Mouse (Mus musculus) mesoderm, embryonic 11.5 days (tissue): ENCODE data around the gene Sox12.
"Not testable (repeated sequence)": the region's sequence is repeated elsewhere in the genome, so short reads cannot be mapped to it uniquely, and the experiment has no call there.

Source experiments
- DNase-seq: peaks from one replicate; pipeline ENCODE4 v3.0.0-alpha.2; 2012; ENCODE audit warnings: low read depth, low spot score

The Sox12 gene

DNA sequence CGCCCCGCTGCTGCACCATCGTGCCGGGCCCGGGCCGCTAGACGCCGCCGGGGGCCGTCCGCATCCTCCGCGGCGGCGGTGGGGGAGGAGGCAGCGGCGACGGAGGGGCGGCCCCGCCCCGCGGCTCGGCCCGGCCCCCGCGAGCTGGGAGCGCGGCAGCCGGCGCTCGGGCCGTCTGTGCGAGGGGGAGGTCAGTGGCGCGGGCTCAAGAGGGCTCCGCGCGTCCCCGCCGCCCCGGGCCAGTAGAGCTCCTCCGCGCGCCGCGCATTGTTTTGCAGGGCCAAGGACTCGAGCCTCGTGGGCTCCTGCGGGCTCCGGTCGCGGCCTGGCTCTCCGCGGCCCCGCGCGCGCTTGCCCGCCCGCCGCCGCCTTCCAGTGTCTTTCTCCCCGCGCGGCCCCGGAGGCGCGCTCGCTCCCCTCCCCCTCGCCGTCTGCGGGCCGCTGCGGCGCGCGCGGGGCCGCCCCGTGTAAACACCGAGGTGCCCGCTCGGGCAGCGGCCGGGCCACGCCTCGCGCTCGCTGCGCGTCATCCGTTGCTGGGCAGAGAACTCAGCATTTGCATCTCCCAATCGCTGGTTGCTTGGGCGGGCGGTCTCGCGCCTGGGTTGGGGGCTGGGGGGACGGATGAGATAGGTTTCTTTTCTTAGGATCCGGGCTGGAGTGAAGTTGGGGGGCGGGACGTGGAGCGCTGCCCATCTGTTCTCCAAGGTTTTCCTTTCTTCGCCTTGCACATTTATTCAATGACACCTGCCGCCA, at the start of gene Sox12:
Sox12 (minus strand) TSS at position 384 of the 756 bp plus-strand sequence.
- peak; percentile 98 for DNase-seq

DNA sequence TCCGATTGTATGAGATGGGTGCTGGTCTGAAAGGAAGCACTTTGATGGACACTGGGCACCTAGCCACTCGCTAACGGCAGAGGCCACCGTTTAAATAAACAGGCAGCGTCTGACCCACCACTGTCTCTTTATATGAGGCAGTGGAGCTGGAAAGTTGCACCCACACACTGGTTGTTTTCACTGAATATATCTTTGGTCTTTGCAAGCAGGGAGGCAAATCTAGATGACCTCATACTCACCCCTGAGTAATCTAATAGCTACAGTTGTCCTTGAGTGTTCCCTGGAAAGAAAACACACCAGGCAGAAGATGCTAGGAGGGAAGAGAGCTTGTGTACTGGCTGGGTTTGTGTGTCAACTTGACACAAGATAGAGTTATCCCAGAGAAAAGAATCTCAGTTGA, 49.6 kb upstream of the Sox12 start:
- DNase-seq, result no peak

DNA sequence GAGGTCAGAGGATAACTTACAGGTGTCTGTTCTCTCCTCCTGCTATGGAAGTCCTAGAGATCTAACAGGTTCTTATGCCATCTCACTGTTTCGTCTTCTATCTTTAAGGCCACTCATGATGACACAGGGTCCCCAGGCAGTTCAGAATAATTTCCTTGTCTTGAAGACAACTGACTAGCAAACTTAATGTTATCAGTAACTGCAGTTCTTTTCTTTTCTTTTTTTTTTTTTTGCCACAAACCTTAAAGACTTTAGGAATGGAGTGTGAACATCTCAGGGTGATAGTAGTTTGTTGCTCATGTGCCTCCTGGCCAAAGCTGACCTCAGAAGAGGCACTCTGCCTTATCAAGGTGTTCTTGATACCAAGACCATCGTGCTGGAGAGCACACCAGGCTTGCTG, 48.8 kb upstream of the Sox12 start:
- no peak for DNase-seq

DNA sequence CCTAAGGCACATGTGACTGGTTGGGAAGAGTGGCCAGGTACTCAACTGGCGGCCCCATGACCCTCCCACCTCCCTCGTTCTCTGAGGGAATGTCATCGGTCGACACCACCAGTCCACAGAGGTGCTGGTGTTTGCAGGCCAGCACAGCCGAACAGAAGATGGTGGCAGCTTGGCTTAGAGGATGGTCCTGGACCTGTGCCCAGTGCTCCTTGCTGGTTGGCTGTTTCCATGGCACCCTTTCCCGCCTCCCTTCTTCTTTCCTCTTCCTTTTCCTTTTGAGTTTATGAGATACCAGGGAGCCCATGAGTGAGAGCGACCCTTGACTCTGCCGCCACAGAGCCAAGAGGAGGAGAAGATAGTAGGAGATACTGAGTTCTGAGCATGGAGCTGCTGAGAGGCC, 45.4 kb upstream of the Sox12 start:
- no peak for DNase-seq

DNA sequence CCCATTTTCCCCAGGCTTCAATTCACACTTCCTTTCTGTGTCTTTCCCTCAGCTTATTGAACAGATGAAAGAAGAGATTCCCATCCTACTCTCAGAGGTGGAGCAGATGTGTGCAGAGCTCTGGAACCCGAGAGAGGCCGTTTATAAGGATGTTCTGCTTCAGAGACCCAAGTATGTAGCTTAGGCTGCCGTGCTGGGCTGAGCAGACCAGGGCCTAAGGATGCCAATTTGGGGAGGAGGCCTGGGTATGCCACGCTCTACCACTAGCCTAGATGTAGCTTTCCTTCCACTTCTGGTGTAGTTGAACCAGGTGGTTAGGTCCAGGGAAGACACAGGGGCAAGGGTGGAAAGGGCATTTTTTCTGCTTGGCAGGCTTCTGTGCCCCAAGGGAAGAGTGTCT, 44.5 kb upstream of the Sox12 start:
- no peak for DNase-seq

DNA sequence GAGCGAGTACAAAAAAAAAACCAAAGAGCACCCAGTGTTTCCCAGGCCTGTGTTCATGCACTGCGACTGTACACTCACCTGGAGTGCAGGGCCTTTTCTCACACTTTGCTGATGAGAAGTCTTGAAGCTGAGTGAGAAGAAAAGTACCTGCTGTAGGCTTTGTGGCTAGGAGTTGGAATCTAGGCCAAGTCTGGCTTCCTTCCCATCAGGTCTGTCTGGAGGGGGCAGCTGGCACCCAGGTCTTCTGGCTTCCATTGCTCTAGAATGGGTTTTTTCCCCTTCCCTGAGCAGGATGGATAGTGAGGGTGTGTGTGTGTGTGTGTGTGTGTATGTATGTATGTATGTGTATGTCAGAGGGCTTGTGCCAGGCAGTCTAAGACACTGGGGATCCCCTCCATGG, 42.0 kb upstream of the Sox12 start:
- no peak for DNase-seq

DNA sequence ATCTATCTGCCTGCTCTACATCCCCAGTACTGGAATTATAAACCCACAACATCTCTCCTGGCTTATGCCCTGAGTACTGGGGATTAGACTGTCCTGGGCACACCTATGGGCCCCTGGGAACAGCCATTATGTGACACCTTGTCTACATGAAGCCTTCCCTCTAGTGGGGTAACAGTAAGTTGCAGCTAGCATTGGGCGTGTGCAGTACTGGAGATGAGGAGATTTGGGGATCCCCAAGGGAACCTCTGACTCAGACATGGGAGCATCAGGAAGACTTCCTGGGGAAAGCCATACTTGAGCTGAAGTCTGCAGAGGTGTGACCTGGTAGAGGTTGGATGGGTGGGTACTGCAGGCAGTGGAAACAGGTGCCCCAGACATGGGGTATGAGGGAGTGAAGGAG, 41.1 kb upstream of the Sox12 start:
- DNase-seq, result no peak

DNA sequence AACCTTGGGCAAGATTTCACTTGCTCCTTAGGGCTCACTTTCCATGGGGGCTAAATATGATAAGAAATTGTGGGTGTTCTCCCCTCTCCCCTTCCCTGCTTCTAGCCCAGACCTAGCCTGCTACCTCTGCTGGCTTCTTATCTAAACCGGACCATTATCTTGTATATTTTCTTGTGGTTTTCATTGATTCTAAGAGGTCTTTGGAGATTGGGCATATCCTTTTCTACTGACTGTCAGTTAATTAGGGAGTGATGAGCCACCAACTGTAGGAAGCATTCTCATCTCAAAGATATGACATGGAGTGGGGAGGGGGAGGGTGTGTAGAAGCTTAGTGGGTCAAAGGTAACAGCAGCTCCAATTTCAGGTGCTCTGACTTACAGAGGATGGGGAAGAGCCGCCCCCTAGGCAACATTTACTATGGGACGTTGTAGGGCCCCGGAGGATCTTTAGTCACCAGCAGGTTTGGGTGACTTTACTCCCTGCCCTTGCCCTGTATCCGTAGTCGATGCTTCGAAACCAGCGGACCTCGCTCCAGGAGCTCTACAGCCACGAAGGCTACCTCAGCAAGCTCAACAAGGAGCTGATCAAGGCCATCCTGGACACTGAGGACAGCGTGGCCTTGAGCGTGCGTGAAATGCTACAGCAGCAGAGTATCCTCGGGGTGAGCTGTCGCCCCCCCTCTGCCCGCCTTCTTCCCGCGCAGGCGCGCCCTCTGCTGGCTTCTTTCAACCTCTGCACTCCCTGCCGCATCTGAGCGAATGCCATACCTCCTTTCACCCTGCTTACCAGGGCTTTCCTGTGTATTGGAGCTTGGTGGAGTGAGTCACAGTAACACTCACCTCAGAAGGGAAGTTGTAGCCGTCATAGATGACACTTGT, 39.4 kb upstream of the Sox12 start:
- peak; percentile 88 for DNase-seq

DNA sequence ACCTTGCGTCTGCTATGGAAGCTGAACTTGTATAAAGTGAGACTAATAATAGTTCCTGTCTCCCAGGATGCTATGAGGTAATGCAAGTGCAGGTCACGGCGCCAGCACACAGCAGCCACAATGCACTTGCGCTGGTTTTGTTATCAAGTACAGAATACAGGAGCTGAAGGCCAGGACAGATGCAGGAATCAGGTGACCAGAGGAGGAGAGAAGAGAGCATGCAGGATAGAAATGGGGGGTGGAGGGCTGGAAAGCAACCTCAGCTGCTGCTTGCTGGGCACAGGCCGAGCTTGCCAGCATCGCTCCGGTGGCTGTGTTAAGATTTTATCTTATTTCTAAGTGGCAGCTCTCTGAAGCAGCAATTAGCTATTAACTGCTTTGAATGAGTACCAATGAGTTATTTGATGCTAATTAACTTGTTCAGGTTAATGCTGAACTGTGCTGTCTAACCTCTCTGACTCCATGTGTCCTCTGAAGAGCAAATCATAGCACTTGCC, 38.6 kb upstream of the Sox12 start:
- DNase-seq, result no peak

DNA sequence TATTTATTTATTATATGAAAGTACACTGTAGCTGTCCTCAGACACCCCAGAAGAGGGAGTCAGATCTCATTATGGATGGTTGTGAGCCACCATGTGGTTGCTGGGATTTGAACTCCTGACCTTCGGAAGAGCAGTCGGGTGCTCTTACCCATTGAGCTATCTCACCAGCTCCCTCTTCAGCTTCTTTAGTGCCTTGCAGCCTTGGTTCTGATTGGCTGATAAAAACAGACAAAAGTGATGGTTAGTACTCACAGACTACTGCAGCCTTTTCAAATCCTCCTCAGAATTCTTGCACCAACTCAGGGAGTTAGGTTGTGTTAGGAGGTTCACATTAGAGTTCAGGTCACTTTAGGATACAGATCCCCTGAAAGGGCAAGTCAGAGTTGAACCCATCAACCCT, 30.6 kb upstream of the Sox12 start:
- DNase-seq, result not testable (repeated sequence)

DNA sequence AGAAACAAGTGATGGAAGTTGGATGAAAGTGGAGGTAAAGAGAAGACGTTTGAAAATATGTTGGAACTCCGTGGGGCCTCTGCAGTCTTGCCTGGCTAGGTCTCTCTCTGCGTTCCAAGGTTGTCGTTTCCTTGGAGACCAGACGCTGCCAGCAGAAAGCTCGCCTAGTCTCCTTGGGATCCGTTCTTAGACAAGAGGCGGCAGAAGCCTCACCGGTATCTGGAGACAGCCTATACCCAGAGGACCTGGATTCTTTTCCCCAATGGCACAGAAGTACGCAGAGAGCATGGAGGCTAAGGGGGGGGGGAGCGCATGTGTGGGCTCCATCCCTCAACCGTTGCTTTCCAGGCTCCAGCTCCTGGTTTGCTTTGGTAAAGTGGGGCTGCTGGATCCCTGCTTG, 29.6 kb upstream of the Sox12 start:
- no peak for DNase-seq

DNA sequence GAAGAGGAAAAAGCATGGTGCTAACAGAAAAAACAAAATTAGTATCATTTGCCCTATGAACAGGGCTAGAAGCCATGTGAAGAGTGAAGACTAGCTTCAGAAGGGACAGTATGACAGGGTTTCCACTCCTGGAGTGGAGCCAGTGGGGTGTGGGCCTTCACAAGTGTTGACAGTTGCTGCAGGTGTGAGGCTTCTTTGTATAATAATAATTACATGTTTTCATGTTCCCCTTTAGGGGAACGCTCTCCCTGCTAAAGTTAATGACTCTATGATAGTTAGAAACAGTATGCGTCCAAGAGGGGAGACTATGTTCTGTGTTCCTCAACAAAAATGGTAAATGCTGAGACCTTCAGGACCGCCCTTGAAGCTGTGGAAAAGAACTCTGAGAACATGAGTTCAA, 17.9 kb upstream of the Sox12 start:
- no peak for DNase-seq

DNA sequence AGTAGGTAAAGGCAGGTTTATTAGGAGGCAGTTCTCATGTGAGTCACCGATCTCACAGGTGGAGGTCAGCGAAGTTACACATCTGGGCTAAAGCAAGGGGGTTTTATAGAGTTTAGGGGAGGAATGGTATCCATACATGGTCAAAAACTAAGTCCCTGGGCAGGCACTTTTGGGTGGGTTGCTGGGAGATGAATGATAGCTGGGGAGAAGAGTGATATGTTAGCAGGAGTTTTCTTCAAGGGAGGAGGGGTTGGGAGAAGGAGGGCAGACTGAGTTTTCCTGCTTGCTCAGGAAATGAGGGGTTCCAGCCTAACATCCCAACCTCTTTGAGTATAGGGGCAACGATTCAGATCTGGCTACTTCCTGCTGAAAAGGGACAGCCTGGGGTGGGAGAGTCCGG, 17.4 kb upstream of the Sox12 start, which contains the start of gene 6820408C15Rik:
6820408C15Rik (plus strand) TSS at position 301 of the 400 bp plus-strand sequence.
- no peak for DNase-seq

DNA sequence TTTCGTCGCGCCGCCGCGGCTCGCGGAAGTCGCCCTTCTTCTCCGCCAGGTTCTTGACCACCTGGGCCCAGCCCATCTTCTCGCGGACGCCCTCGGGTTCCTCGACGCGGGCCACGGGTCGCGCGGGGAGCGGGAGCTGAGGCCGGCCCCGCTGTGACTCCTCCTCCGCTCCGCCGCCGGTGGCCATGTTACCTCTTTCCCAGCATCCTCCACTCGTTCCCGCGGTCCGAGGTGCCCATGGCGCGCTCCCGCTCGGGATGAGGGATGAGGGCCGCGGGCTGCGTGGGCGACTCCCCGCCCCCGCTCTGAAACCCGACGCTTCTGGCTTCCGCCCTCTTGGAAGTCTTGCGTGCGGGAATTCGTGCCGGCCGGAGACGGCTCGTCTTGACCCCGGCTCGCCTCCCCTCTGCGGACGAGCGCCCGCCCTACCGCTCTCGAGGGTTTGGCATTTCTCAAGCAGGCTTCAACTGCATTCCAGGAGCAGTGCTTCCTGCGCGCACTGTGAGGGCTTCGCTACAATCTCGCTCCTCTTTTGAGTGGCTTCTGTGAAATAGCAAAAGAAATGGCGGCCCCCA, 16.8 kb upstream of the Sox12 start, which contains the start of gene Zcchc3:
Zcchc3 (minus strand) TSS at position 437 of the 575 bp plus-strand sequence.
- DNase-seq, result peak; percentile 95

DNA sequence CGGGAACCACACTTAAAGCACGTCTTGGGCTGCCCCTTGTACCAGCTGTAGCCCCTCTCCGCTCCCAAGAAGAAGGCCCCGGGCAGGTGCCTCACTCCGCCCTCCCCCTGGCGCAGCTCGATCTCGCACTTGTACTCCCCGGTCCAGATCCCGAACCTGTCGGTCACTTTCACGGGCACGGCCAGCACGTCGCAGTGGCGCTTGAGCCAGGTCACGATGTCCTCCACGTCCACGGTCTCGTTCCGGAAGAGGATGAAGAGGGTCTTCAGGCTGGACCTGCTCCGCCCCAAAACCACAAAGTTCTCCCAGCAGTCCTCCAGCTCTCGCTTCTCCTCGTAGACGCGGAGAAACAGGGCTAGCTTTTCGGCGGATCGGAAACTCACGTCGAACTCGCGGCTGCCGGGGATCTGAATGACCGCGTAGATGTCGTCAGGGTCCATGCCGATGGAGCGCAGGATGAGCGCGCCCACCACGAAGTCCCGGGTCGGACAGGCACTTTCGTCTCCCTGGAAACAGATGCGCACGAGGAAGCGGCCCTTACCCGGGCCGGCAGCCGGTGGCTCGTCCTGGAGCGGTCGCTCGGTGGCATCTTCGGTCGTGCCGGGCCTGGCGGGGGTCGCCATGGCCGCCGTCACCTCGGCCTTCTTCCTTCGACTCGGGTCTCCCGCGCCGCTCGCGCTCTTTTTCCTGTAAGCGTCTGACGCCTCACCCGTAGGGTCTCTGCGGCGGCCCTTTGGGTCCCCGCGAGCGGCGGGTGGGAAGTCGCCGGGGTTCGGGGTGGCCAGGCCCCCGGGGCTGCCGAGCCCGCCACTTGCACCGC, 16.1 kb upstream of the Sox12 start:
- DNase-seq, result no peak

DNA sequence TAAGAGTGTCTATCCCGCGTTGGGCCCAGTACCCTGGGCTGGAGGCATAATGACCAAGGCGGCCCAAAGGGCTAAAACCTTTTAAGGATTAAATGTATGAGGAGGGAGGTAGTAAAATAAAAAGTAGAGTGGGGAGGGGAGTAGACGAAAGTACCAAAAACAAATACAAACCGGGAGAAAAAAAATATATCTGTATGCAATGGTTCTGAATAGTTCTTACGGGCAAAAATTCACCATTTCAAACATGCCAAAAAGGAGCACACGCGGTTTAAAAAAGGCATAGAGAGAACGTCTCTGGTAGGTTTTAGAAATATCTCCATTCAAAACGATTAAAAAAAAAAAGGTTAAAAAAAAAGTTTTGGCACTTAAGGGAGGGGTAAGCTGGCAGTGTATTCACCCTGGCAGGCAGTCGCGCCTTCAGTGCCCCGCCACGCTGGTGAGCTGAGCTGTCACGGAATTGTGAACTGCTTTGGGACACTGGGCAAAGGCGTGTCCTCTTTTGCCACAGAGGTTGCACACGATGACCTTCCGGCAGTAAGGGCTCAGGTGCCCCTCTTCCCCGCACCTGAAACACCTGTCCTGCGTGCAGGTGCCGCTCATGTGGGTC, 15.4 kb upstream of the Sox12 start:
- no peak for DNase-seq

DNA sequence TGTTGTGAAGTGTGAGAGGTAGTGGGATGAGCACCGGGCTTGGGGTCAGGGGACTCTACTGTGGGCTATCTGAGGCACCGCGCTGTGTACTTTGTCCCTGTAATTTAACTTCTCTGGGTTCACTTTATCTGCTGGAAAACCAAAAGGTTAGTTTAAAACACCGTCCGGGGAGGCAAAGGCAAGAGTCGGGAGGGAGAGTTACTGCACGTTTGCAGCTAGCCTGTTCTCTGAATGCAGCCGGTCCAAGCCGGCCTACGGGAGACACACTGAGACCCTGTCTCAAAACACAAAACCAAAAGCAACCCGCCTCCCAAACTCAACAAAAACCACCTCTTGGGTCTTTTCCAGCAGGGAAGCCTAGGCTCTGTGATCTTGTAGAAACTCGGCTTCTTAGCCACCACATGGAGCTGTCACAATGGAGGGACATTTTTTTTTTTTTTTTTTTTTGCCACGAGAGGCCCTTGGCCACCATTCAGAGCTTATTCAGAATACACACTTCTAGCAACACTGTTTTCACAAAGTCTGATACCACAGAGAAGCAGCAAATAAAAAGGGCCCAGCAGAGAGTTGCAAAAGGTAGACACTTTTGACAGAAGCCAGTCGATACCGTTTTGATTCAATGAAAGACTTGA, 14.8 kb upstream of the Sox12 start:
- no peak for DNase-seq

DNA sequence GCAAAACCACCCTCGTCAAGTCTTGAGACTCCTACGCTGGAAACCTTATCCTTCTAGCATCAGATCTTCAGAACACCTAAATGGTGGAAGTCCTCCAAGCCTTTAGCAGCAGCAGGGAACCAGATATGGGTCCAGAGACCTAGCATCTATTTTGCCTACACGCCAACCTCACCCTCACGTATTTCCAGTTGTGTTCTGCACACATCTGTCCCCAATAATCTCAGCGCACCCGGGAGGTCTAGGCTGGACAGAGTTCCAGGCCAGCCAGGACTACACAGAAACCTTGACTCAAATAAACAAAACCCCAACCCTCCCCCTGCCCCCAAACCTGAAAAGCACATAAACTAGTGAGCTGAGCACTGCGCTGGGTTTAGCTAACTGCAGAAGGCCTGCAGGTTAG, 13.6 kb upstream of the Sox12 start:
- no peak for DNase-seq

DNA sequence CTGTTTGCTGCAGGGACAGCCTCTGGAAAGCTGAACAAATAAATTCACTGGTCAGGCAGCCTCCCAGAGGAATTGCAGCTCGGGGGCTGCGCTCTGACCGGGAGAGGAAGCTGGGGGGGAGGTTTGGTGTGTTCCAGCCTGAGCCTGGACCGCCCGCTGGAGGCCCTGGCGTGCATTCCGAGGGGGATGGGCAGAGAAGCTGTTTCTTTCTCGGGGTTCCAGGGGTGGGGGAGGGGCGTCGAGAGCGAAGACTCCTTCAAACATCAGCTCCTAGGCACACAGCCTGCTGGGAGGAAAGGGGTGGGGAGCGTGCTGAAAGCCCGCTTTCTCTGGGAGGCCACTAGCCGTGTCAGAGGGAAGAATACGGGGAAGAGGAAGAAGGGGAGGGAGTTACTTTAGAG, 13.1 kb upstream of the Sox12 start:
- peak; percentile 96 for DNase-seq

DNA sequence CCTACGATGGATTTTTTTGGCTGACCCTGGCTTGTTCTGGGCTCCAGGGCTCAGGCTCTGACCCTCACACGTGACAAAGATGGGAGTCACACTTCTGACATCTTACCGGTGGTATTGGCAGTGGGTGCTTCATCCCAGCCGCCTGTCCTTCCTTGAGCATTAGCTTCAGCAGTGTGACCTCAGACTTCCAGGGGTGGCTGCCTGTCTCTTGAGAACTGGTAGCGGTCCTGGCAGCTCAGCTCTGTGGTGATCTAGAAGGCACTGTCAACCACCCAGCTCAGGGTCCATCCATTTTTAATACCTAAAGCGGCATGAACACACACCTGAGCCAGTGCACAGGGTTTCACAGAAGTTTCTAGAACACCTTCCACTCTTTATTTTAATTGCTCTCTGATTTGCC, 11.9 kb upstream of the Sox12 start:
- DNase-seq, result no peak
